22 mouse cellular contexts compared by ENCODE assay signal in the genomic region with DNA sequence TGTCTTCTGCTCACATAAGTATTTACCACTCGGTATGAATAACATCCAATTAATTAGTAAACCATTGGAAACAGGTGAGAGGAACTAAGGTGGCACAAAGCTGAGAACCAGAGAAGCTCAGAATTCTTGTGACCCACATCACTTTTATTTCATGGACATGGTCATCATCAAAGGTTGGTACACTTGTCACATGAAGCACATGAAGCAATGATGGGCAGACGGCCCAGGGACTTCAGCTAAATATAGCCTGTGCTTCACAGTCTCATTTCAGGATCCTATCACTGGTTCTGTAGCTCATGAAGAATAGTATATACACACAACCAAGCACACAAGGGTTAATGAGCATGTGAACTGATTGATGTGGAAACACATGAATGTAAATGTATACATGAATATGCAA.
A peak's percentile ranks its signal among the peaks of the same experiment; 100 is the strongest.
DNase-seq lines count a peak whose midpoint lies in the region; ATAC-seq and TF ChIP-seq lines count a peak whose summit lies in the region.
"Had no signal": no experiment of that assay in that cellular context is flagged by ENCODE, and none has a peak within 500 bp of the region (broad histone marks: within the 10 kb centered on the region; RNA-seq: fewer than 3 reads in every experiment).

No protein-coding gene starts in this region.

- DNase-seq in gastrocnemius, adult 18-20 months (ENCODE audit: low spot score): peak; percentile 8
- no peak for DNase-seq in gastrocnemius, postnatal 10 days
- DNase-seq in heart, adult 2 months: peak; percentile 62 to 65
- DNase-seq in heart, postnatal 36 days: peak; percentile 24 to 35
- no peak for DNase-seq in kidney, postnatal 4 days
- DNase-seq: adrenal gland, postnatal 25 days; cerebellum, adult 2 months; kidney, adult 11 months; kidney, adult 9 months had no signal

- no peak for TF ChIP-seq CTCF in heart, adult 2 months (IDR thresholded peaks at IDR 0.05)

- H3K9ac ChIP-seq in heart, adult 2 months (ENCODE audit: low read depth, low read length): no peak overlapping the region
- no peak overlapping the region for H3K9ac ChIP-seq in heart, embryonic 11.5 days (ENCODE audit: low read depth, low read length)
- no peak overlapping the region for H3K9ac ChIP-seq in heart, embryonic 16.5 days (ENCODE audit: low read length)
- no peak overlapping the region for H3K9ac ChIP-seq in midbrain, embryonic 13.5 days (replicated peaks)
- H3K9ac ChIP-seq: embryonic facial prominence, embryonic 13.5 days; forebrain, embryonic 12.5 days; heart, embryonic 15.5 days; hindbrain, embryonic 12.5 days had no signal

- no peak overlapping the region for H3K4me3 ChIP-seq in heart, adult 2 months
- no peak overlapping the region for H3K4me3 ChIP-seq in heart, embryonic 11.5 days (ENCODE audit: low read depth, low read length)
- no peak overlapping the region for H3K4me3 ChIP-seq in heart, embryonic 16.5 days (ENCODE audit: low read length)
- H3K4me3 ChIP-seq in midbrain, embryonic 13.5 days (replicated peaks): no peak overlapping the region
- H3K4me3 ChIP-seq: embryonic facial prominence, embryonic 13.5 days; forebrain, embryonic 12.5 days; heart, embryonic 15.5 days; hindbrain, embryonic 12.5 days had no signal

- TF ChIP-seq EP300 in heart, adult 2 months (IDR thresholded peaks at IDR 0.05; ENCODE audit: insufficient read depth, low read depth, low read length): no peak

- H3K4me1 ChIP-seq in heart, adult 2 months (ENCODE audit: control insufficient read depth, insufficient read depth, low read length): no peaks in the 10 kb centered on the region; the same call in 1 of the 2 replicates
- H3K4me1 ChIP-seq in heart, embryonic 11.5 days (ENCODE audit: control insufficient read depth, insufficient read depth, low read length): peaks cover 3% of the 10 kb centered on the region; the same call in 1 of the 2 replicates
- peaks cover 3% of the 10 kb centered on the region; the same call in 1 of the 2 replicates for H3K4me1 ChIP-seq in heart, embryonic 16.5 days (ENCODE audit: control insufficient read depth, insufficient read depth, low read length)
- no peaks in the 10 kb centered on the region for H3K4me1 ChIP-seq in midbrain, embryonic 13.5 days (replicated peaks)
- H3K4me1 ChIP-seq: embryonic facial prominence, embryonic 13.5 days; hindbrain, embryonic 12.5 days had no signal

- intact Hi-C loops in heart, adult 2 months (cut with DNase I): loop anchor here (10.0 kb wide), 1 partner anchor 1855 kb away; no protein-coding TSS in a partner anchor
- intact Hi-C loops in heart, postnatal 36 days (cut with DNase I): no loop called here

- ATAC-seq in heart, embryonic 11.5 days (replicated peaks; ENCODE audit: insufficient number of reproducible peaks, low FRiP score, low TSS enrichment): no peak
- ATAC-seq in heart, embryonic 16.5 days (replicated peaks; ENCODE audit: extremely low read depth, insufficient read depth, low FRiP score): peak; percentile 76
- ATAC-seq in midbrain, embryonic 13.5 days: no peak
- ATAC-seq: activated CD4-positive, CD25-positive, alpha-beta regulatory T cell, adult 4 months; forebrain, embryonic 16.5 days; hindbrain, postnatal 0 days; Patski had no signal

- no peaks in the 10 kb centered on the region for H3K27me3 ChIP-seq in heart, adult 2 months (ENCODE audit: control insufficient read depth, insufficient read depth, low read length)
- H3K27me3 ChIP-seq in heart, embryonic 11.5 days (ENCODE audit: control insufficient read depth, insufficient read depth, low read length): no peaks in the 10 kb centered on the region
- no peaks in the 10 kb centered on the region for H3K27me3 ChIP-seq in heart, embryonic 16.5 days (ENCODE audit: control insufficient read depth, insufficient read depth, low read length)
- no peaks in the 10 kb centered on the region for H3K27me3 ChIP-seq in midbrain, embryonic 13.5 days
- H3K27me3 ChIP-seq: CH12.LX; embryonic facial prominence, embryonic 13.5 days; forebrain, embryonic 12.5 days; heart, embryonic 15.5 days; hindbrain, embryonic 12.5 days; Patski had no signal

- 35% methylated on average over 2 of the region's 2 CpGs for WGBS in heart, adult 2 months
- 47% methylated on average over 2 of the region's 2 CpGs for WGBS in heart, embryonic 11.5 days (ENCODE audit: insufficient replicate concordance)
- whole genome bisulfite sequencing in heart, embryonic 16.5 days: 48% methylated on average over 2 of the region's 2 CpGs
- 92% methylated on average over 2 of the region's 2 CpGs for WGBS in midbrain, embryonic 13.5 days

- H3K9me3 ChIP-seq in heart, embryonic 11.5 days (replicated peaks; ENCODE audit: control insufficient read depth, low read length): no peaks in the 10 kb centered on the region
- H3K9me3 ChIP-seq in heart, embryonic 16.5 days (replicated peaks; ENCODE audit: control insufficient read depth, low read length): no peaks in the 10 kb centered on the region
- no peaks in the 10 kb centered on the region for H3K9me3 ChIP-seq in midbrain, embryonic 13.5 days
- H3K9me3 ChIP-seq: embryonic facial prominence, embryonic 13.5 days; forebrain, embryonic 12.5 days; heart, embryonic 15.5 days; hindbrain, embryonic 12.5 days had no signal

- no peaks in the 10 kb centered on the region for H3K36me3 ChIP-seq in heart, adult 2 months (ENCODE audit: control insufficient read depth, insufficient read depth, low read length)
- H3K36me3 ChIP-seq in heart, embryonic 11.5 days (ENCODE audit: control insufficient read depth, insufficient read depth, low read length): no peaks in the 10 kb centered on the region
- H3K36me3 ChIP-seq in heart, embryonic 16.5 days (ENCODE audit: control insufficient read depth, insufficient read depth): no peaks in the 10 kb centered on the region
- no peaks in the 10 kb centered on the region for H3K36me3 ChIP-seq in midbrain, embryonic 13.5 days
- H3K36me3 ChIP-seq: embryonic facial prominence, embryonic 13.5 days; forebrain, embryonic 12.5 days; heart, embryonic 15.5 days; hindbrain, embryonic 12.5 days had no signal

- H3K27ac ChIP-seq in heart, adult 2 months: peak overlapping the region; percentile 18
- no peak overlapping the region for H3K27ac ChIP-seq in heart, embryonic 11.5 days (ENCODE audit: low read depth, low read length)
- H3K27ac ChIP-seq in heart, embryonic 16.5 days (ENCODE audit: low read length): no peak overlapping the region
- H3K27ac ChIP-seq in midbrain, embryonic 13.5 days: no peak overlapping the region
- H3K27ac ChIP-seq: embryonic facial prominence, embryonic 13.5 days; forebrain, embryonic 12.5 days; heart, embryonic 15.5 days; hindbrain, embryonic 12.5 days; hindbrain, postnatal 0 days; kidney, postnatal 0 days had no signal

- TF ChIP-seq POLR2A in heart, adult 2 months (IDR thresholded peaks at IDR 0.05; ENCODE audit: insufficient read depth, low read depth, low read length): no peak

- H3K79me2 ChIP-seq in heart, adult 2 months (replicated peaks; ENCODE audit: control insufficient read depth, insufficient read depth, low read length): no peaks in the 10 kb centered on the region

- H3K4me2 ChIP-seq in heart, embryonic 11.5 days: no peak overlapping the region
- no peak overlapping the region for H3K4me2 ChIP-seq in heart, embryonic 16.5 days (ENCODE audit: low read depth, low read length)
- H3K4me2 ChIP-seq in midbrain, embryonic 13.5 days (replicated peaks): no peak overlapping the region
- H3K4me2 ChIP-seq: embryonic facial prominence, embryonic 13.5 days; forebrain, embryonic 12.5 days; heart, embryonic 15.5 days; hindbrain, embryonic 12.5 days had no signal

Comparison
In these comparisons a context has a peak if more than half of its experiments do, and no peak if none do; other contexts are left out.
1. DNase-seq: peak in gastrocnemius, adult 18-20 months (single experiment), heart, adult 2 months (2 of 2) and heart, postnatal 36 days (2 of 2); none in gastrocnemius, postnatal 10 days (single experiment) and kidney, postnatal 4 days (0 of 2).